Mouse (Mus musculus) CH12.LX (cell line): Measurements from ENCODE around the gene Cpne5. TPM values are rescaled to one million over a fixed set of nuclear protein-coding genes. Genes with fewer than 3 reads are reported as not detected.

ENCODE experiments used
- DNase-seq: peaks from one replicate; pipeline ENCODE4 v3.0.0-alpha.2; 2013; ENCODE audit errors: extremely low read depth
- H3K27ac ChIP-seq: 2 replicates; pipeline ENCODE4 v1.5.1; 2012; ENCODE audit warnings: low read depth, mild to moderate bottlenecking, control low read depth, moderate library complexity; ENCODE audit not compliant: insufficient read depth
- H3K27me3 ChIP-seq: replicated peaks from 2 replicates; pipeline ENCODE3; 2012; ENCODE audit warnings: inconsistent platforms
- H3K36me3 ChIP-seq, 2 experiments: replicated peaks in 1 of 2; 2 replicates each; pipeline versions ENCODE3 to v1.6.1; 2012; ENCODE audit warnings: inconsistent platforms in 1 of 2, low read length in 1 of 2, mild to moderate bottlenecking in 1 of 2, mixed read lengths in 1 of 2, moderate library complexity in 1 of 2; ENCODE audit not compliant: control insufficient read depth in 1 of 2, insufficient read depth in 1 of 2
- H3K4me1 ChIP-seq, 2 experiments: 2 replicates each; pipeline ENCODE4 v1.6.1; 2012; ENCODE audit warnings: inconsistent platforms in 1 of 2, moderate library complexity in 1 of 2; ENCODE audit not compliant: insufficient read depth in 2 of 2, control insufficient read depth in 1 of 2
- H3K4me2 ChIP-seq: 2 replicates; pipeline ENCODE4 v1.6.1; 2012; ENCODE audit warnings: low read depth, mild to moderate bottlenecking, control low read depth; ENCODE audit not compliant: poor library complexity, insufficient read depth, severe bottlenecking
- H3K4me3 ChIP-seq, 3 experiments: fragments of 150-350 bp in 1 of 3; sonication (generic) in 1 of 3; replicated peaks in 1 of 3; 2 replicates each; pipeline versions ENCODE3 to v1.5.1; 2011 to 2012; ENCODE audit warnings: low read depth in 2 of 3, low read length in 2 of 3, mild to moderate bottlenecking in 2 of 3, moderate library complexity in 2 of 3, control low read depth in 1 of 3, improper control_type of control experiment in 1 of 3, inconsistent platforms in 1 of 3, mixed read lengths in 1 of 3; ENCODE audit not compliant: poor library complexity in 1 of 3
- H3K79me2 ChIP-seq: replicated peaks from 2 replicates; pipeline ENCODE4 v1.6.1; 2012; ENCODE audit warnings: mild to moderate bottlenecking, moderate library complexity; ENCODE audit not compliant: control insufficient read depth, poor library complexity, insufficient read depth, severe bottlenecking; ENCODE audit errors: extremely low read depth
- H3K9ac ChIP-seq: 2 replicates; pipeline ENCODE4 v1.6.1; 2012; ENCODE audit warnings: low read depth, mild to moderate bottlenecking, control low read depth, moderate library complexity; ENCODE audit not compliant: insufficient read depth
- H3K9me3 ChIP-seq: replicated peaks from 2 replicates; pipeline ENCODE3; 2012; ENCODE audit warnings: low read length, inconsistent platforms, mixed read lengths
- BHLHE40 ChIP-seq: IDR thresholded peaks from 2 replicates; pipeline ENCODE4 v1.6.1; 2011; ENCODE audit warnings: mild to moderate bottlenecking, low read depth, low read length, improper control_type of control experiment
- CHD1 ChIP-seq: IDR thresholded peaks from 2 replicates; pipeline ENCODE4 v1.6.1; 2012; ENCODE audit warnings: low read depth, low read length, improper control_type of control experiment, inconsistent platforms
- CHD2 ChIP-seq: IDR thresholded peaks from 2 replicates; pipeline ENCODE4 v1.6.1; 2011; ENCODE audit warnings: low read length, improper control_type of control experiment
- E2F4 ChIP-seq: IDR thresholded peaks from 2 replicates; pipeline ENCODE4 v1.6.1; 2011; ENCODE audit warnings: low read depth, low read length, improper control_type of control experiment; ENCODE audit not compliant: insufficient replicate concordance
- EP300 ChIP-seq: IDR thresholded peaks from 2 replicates; pipeline ENCODE4 v1.6.1; 2011; ENCODE audit warnings: low read length, improper control_type of control experiment
- ETS1 ChIP-seq: conservative IDR thresholded peaks from 2 replicates; pipeline ENCODE4 v1.6.1; 2012; ENCODE audit warnings: low read depth, mild to moderate bottlenecking, inconsistent platforms, low read length, improper control_type of control experiment, moderate library complexity
- GABPA ChIP-seq: IDR thresholded peaks from 2 replicates; pipeline ENCODE4 v1.6.1; 2012; ENCODE audit warnings: low read depth, low read length, improper control_type of control experiment, inconsistent platforms; ENCODE audit not compliant: insufficient replicate concordance
- HCFC1 ChIP-seq: IDR thresholded peaks from 2 replicates; pipeline ENCODE4 v1.6.1; 2012; ENCODE audit warnings: low read depth, mild to moderate bottlenecking, inconsistent platforms, low read length, improper control_type of control experiment
- JUN ChIP-seq: IDR thresholded peaks from 2 replicates; pipeline ENCODE4 v1.6.1; 2011; ENCODE audit warnings: low read depth, mild to moderate bottlenecking, low read length, improper control_type of control experiment, moderate library complexity; ENCODE audit not compliant: insufficient read depth
- KAT2A ChIP-seq: IDR thresholded peaks from 2 replicates; pipeline ENCODE4 v1.6.1; 2012; ENCODE audit warnings: low read length, improper control_type of control experiment, inconsistent platforms; ENCODE audit not compliant: insufficient replicate concordance
- MAFK ChIP-seq: IDR thresholded peaks from 2 replicates; pipeline ENCODE4 v1.6.1; 2011; ENCODE audit warnings: low read length, improper control_type of control experiment; ENCODE audit not compliant: insufficient replicate concordance
- MAX ChIP-seq: IDR thresholded peaks from 2 replicates; pipeline ENCODE4 v1.6.1; 2011; ENCODE audit warnings: low read length, improper control_type of control experiment
- MXI1 ChIP-seq: IDR thresholded peaks from 2 replicates; pipeline ENCODE4 v1.6.1; 2011; ENCODE audit warnings: mild to moderate bottlenecking, low read depth, low read length, improper control_type of control experiment
- MYC ChIP-seq: IDR thresholded peaks from 2 replicates; pipeline ENCODE4 v1.6.1; 2011; ENCODE audit warnings: low read depth, mild to moderate bottlenecking, improper control_type of control experiment, low read length
- NELFE ChIP-seq: IDR thresholded peaks from 2 replicates; pipeline ENCODE4 v1.6.1; 2011; ENCODE audit warnings: low read depth, low read length, improper control_type of control experiment
- NRF1 ChIP-seq: IDR thresholded peaks from 2 replicates; pipeline ENCODE4 v1.6.1; 2014; ENCODE audit warnings: low read depth, mild to moderate bottlenecking, inconsistent platforms, low read length, improper control_type of control experiment, moderate library complexity
- POLR2AphosphoS2 ChIP-seq: IDR thresholded peaks from 2 replicates; pipeline ENCODE4 v1.6.1; 2011; ENCODE audit warnings: low read depth, low read length, improper control_type of control experiment
- SIN3A ChIP-seq: IDR thresholded peaks from 2 replicates; pipeline ENCODE4 v1.6.1; 2012; ENCODE audit warnings: low read length, improper control_type of control experiment, inconsistent platforms
- SMC3 ChIP-seq: IDR thresholded peaks from 2 replicates; pipeline ENCODE4 v1.6.1; 2011; ENCODE audit warnings: low read depth, low read length, improper control_type of control experiment
- TBP ChIP-seq: conservative IDR thresholded peaks from 2 replicates; pipeline ENCODE4 v1.6.1; 2011; ENCODE audit warnings: low read depth, low read length, improper control_type of control experiment
- TCF12 ChIP-seq: IDR thresholded peaks from 2 replicates; pipeline ENCODE4 v1.6.1; 2014; ENCODE audit warnings: low read depth, mild to moderate bottlenecking, inconsistent platforms, low read length, improper control_type of control experiment
- UBTF ChIP-seq: IDR thresholded peaks from 2 replicates; pipeline ENCODE4 v1.6.1; 2012; ENCODE audit warnings: low read depth, mild to moderate bottlenecking, inconsistent platforms, low read length, improper control_type of control experiment, moderate library complexity
- USF1 ChIP-seq: IDR thresholded peaks from 2 replicates; pipeline ENCODE4 v1.6.1; 2014; ENCODE audit warnings: low read depth, mild to moderate bottlenecking, inconsistent platforms, low read length, improper control_type of control experiment
- ZC3H11A ChIP-seq: IDR thresholded peaks from 2 replicates; pipeline ENCODE4 v1.6.1; 2012; ENCODE audit warnings: low read depth, mild to moderate bottlenecking, inconsistent platforms, low read length, improper control_type of control experiment
- ZKSCAN1 ChIP-seq: IDR thresholded peaks from 2 replicates; pipeline ENCODE4 v1.6.1; 2012; ENCODE audit warnings: low read depth, inconsistent platforms, low read length, improper control_type of control experiment, borderline replicate concordance
- ZNF384 ChIP-seq: IDR thresholded peaks from 2 replicates; pipeline ENCODE4 v1.6.1; 2012; ENCODE audit warnings: low read depth, low read length, improper control_type of control experiment, inconsistent platforms
- dilution Hi-C: fragments of 300-500 bp; cut with MboI; formaldehyde crosslinking; loops from 2 replicates; pipeline ENCODE4 v1.14.3; 2020; ENCODE audit warnings: low sequenced_read_pairs; ENCODE audit not compliant: extremely low pct_unique_long_range_greater_than_20kb, extremely low pct_ligation_motif_present
- in situ Hi-C: fragments of 300-500 bp; cut with MboI; formaldehyde crosslinking; loops from 3 replicates; pipeline ENCODE4 v1.14.3; 2019; ENCODE audit warnings: low sequenced_read_pairs, low pct_ligation_motif_present, low pct_unique_long_range_greater_than_20kb, mixed read lengths
- polyA plus RNA-seq: library from polyadenylated mRNA; unstranded; fragments of >175 nt; gene quantifications from 2 replicates; pipeline ENCODE4 v1.2.1, GENCODE M21; 2012; ENCODE audit warnings: low read depth; ENCODE audit not compliant: insufficient read length
- total RNA-seq, 2 experiments: library from RNA; depleted of rRNA; stranded (reverse); fragments of 300-350 nt in 1 of 2; fragments of >200 nt in 1 of 2; gene quantifications; 2 replicates each; pipeline ENCODE4 v1.2.3; 2012 to 2014

The Cpne5 gene
- total and polyA plus RNA-seq, 3 experiments, result 0.68 to 1.9 (median 1.3) TPM

- TF ChIP-seq GABPA (no peak), ZC3H11A (no peak), BHLHE40 (no peak), MXI1 (no peak), ZNF384 (no peak), MYC (no peak), SMC3 (no peak), SIN3A (no peak), NELFE (no peak), TBP (no peak), CHD2 (no peak), CHD1 (no peak), HCFC1 (no peak), KAT2A (no peak)
- H3K4me1 ChIP-seq, result peaks cover 15 to 41% of the 10 kb centered on the region in 2 experiments
- H3K9ac ChIP-seq, result no peak overlapping the region
- H3K36me3 ChIP-seq, result no peaks in the 10 kb centered on the region
- H3K9me3 ChIP-seq, result no peaks in the 10 kb centered on the region
- dilution Hi-C loops, result no loop called here
- no peak overlapping the region for H3K4me3 ChIP-seq
- H3K27ac ChIP-seq, result no peak overlapping the region
- H3K79me2 ChIP-seq, result no peaks in the 10 kb centered on the region
- in situ Hi-C loops, result no loop called here
- no peak overlapping the region for H3K4me2 ChIP-seq
- DNase-seq, result no peak
- H3K27me3 ChIP-seq, result peaks cover 8% of the 10 kb centered on the region
Observed at GRCm38 (mm10) chr17:29136236-29136635, 101.7 kb downstream of the Cpne5 start.

GRCm38 (mm10) chr17:29135066-29135465 is 102.9 kb downstream of the Cpne5 start:
- Histone ChIP-seq H3K9ac (no peak overlapping the region), H3K79me2 (no peaks in the 10 kb centered on the region), H3K4me3 (no peak overlapping the region), H3K4me2 (no peak overlapping the region), H3K4me1 (peaks cover 15 to 41% of the 10 kb centered on the region in 2 experiments), H3K36me3 (no peaks in the 10 kb centered on the region), H3K9me3 (no peaks in the 10 kb centered on the region), H3K27me3 (peaks cover 10% of the 10 kb centered on the region), H3K27ac (no peak overlapping the region)
- no peak for DNase-seq
- dilution Hi-C loops (no loop called here), in situ Hi-C loops (no loop called here)
- TF ChIP-seq MAFK (no peak), ZC3H11A (no peak), KAT2A (no peak), UBTF (no peak), SMC3 (no peak), MAX (no peak), ZKSCAN1 (no peak), TCF12 (no peak), NRF1 (no peak), EP300 (no peak), POLR2AphosphoS2 (no peak), CHD1 (no peak), E2F4 (no peak), JUN (no peak), BHLHE40 (no peak), NELFE (no peak), USF1 (no peak), ETS1 (no peak), HCFC1 (no peak), ZNF384 (no peak)
